Mouse (Mus musculus) olfactory bulb, adult 2 months (tissue): ENCODE measurements around the gene Vsir. TPM values are rescaled to one million over a fixed set of nuclear protein-coding genes. Genes with fewer than 3 reads are reported as not detected.

Experiments
- H3K27ac ChIP-seq: fragments of 200-500 bp; 2 replicates; pipeline ENCODE4 v1.5.1; 2012; ENCODE audit warnings: low read depth, low read length; ENCODE audit not compliant: insufficient read depth
- H3K4me1 ChIP-seq: fragments of 200-500 bp; 2 replicates; pipeline ENCODE4 v1.6.1; 2012; ENCODE audit warnings: low read length; ENCODE audit not compliant: control insufficient read depth, insufficient read depth
- H3K4me3 ChIP-seq: fragments of 200-500 bp; 2 replicates; pipeline ENCODE4 v1.5.1; 2012; ENCODE audit warnings: mild to moderate bottlenecking, low read depth, low read length, moderate library complexity; ENCODE audit not compliant: insufficient read depth
- CTCF ChIP-seq: fragments of 200-500 bp; IDR thresholded peaks from 2 replicates; pipeline ENCODE4 v1.5.1; 2012; ENCODE audit warnings: low read depth, mild to moderate bottlenecking, low read length, moderate library complexity; ENCODE audit not compliant: insufficient read depth
- POLR2A ChIP-seq: fragments of 200-500 bp; IDR thresholded peaks from 2 replicates; pipeline ENCODE4 v1.6.1; 2012; ENCODE audit warnings: mild to moderate bottlenecking, low read depth, low read length, moderate library complexity; ENCODE audit not compliant: insufficient read depth
- WGBS: fragments of 180-500 bp; shearing (Covaris S2); methylation state at CpG from one replicate; pipeline ENCODE4 v1.1.7; 2018; 5-methylcytosine and 5-hydroxymethylcytosine counted together
- polyA plus RNA-seq: library from polyadenylated mRNA; stranded (reverse); fragments of >200 nt; gene quantifications from 2 replicates; pipeline ENCODE4 v1.2.4, GENCODE M21; 2012; ENCODE audit warnings: low replicate concordance; ENCODE audit not compliant: missing spikeins, insufficient read depth, insufficient read length

Vsir gene
- polyA plus RNA-seq, 1 experiment, result not detected

GRCm38 (mm10) chr10:60390177-60390903 is 43.7 kb downstream of the Vsir start:
- no peak for TF ChIP-seq CTCF
- no peak for TF ChIP-seq POLR2A
- Histone ChIP-seq H3K4me1 (0 out of 2 replicates have a peak, but pooled peaks cover 4% of the 10 kb centered on the region), H3K4me3 (no peak overlapping the region), H3K27ac (no peak overlapping the region)
- WGBS, result 50% methylated on average over 6 of the region's 6 CpGs

DNA sequence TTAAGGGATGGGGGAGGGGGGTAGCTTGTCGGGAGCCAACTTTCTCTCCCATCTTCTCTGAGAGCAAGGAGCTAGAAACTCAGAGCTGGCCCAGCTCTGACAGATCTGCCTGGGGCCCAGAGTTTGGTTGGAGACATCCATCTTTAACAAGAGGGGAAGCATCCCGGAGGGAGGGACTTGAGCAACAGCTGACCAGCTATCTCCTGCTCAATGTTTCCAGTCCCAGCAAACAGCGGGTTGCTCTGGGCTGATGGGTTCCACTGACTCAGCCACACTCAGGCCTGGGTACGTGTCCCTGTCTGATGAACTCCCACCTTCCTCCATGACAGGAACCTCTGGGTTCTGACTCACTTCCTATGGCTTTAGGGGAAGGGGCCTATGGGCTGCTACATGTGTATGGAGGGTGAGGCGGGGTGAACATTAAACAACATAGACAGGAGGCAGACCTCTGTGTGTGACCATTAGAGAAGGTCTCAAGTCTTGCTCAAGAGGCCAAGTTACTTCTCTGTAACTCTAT is 44.3 kb downstream of the Vsir start:
- TF ChIP-seq POLR2A (no peak), CTCF (no peak)
- Histone ChIP-seq H3K4me1 (0 out of 2 replicates have a peak, but pooled peaks cover 4% of the 10 kb centered on the region), H3K4me3 (no peak overlapping the region), H3K27ac (no peak overlapping the region)
- 75% methylated on average over 5 of the region's 5 CpGs for WGBS

DNA sequence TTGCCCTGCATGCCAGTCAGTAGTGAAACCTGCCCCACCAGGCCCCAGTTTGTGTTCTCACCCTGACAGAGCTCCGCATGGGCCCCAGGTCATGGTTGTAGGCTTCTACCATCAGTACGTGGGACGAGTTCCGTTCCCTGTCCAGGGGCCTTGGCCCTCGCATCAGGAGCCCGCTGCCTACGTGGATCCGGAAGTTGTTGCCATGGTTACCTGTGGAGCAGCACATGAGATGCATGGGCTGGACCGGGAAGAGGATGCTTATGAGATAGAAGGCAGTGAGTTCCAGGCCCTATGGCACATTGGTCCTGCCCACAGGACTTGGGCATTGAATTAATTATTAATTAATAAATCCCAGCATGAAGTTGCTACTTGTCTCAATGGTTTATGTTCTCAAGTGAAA is 45.0 kb downstream of the Vsir start:
- WGBS, result 87% methylated on average over 9 of the region's 9 CpGs
- H3K4me1 ChIP-seq, result 0 out of 2 replicates have a peak, but pooled peaks cover 4% of the 10 kb centered on the region
- TF ChIP-seq CTCF (no peak), POLR2A (no peak)
- no peak overlapping the region for H3K4me3 ChIP-seq
- no peak overlapping the region for H3K27ac ChIP-seq

- Histone ChIP-seq H3K27ac (no peak overlapping the region), H3K4me1 (no peaks in the 10 kb centered on the region), H3K4me3 (no peak overlapping the region)
- 81% methylated on average over 7 of the region's 7 CpGs for WGBS
- TF ChIP-seq POLR2A, result no peak
- TF ChIP-seq CTCF, result no peak
Measured at GRCm38 (mm10) chr10:60394936-60395335, 48.3 kb downstream of the Vsir start.

DNA sequence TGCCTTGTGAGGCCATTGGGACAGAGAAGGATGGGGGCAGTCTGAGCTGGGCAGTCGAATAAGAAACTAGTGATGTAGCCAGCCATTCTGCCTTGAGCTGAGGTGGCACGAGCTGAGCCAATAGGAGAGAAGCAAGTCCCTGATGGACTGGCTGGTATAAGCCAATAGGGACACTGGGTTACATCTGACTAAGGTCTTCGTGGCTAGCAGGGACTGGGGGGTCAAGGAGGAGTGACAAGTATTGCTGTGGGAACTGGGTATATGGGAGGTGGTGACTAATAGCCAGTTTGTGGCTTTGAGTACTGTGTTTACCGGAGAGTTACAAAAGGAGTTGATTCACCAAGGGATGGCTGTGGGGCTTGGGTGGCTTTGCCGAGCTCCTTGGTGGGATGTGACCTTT is 49.0 kb downstream of the Vsir start:
- TF ChIP-seq POLR2A (no peak), CTCF (no peak)
- Histone ChIP-seq H3K4me3 (no peak overlapping the region), H3K4me1 (0 out of 2 replicates have a peak, but pooled peaks cover 5% of the 10 kb centered on the region), H3K27ac (no peak overlapping the region)
- 74% methylated on average over 5 of the region's 5 CpGs for whole genome bisulfite sequencing

DNA sequence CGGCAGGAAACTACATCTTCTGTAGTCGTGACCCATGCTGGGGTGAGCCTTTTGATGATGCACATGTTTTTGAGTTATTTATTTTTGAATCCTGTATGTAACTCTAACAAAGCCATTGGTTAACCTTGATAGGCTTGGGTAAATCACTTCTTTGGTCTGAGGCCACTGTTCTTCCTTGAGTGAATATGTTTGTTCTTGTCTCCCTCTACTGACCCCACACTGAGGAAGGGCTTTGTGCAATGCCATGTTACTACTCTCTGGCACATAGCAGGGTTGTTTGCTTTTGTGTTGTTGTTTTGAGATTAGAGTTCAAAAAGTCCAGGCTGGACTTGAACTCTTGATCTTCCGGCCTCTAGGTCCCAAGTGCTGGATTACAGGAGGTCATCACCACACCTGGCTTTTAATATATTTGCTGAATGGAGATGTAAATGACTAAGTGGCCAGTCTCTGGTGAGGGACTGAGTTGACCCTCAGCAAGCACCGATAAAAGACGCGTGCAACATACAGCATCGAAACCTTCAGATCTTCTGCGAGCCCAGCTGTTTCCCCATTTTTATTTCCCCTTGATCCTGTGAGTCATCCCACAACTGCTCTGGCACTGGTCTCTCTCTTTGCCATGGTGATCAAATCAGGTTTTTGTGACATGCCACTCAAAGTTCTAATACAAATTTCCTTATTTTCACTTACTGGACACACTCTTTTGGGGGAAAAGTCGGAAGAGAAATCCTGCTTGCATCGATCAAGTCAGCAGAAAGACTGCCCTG is 51.6 kb downstream of the Vsir start:
- TF ChIP-seq CTCF (no peak), POLR2A (no peak)
- H3K4me3 ChIP-seq, result no peak overlapping the region
- 92% methylated on average over 10 of the region's 10 CpGs for WGBS
- no peak overlapping the region for H3K27ac ChIP-seq
- 0 out of 2 replicates have a peak, but pooled peaks cover 8% of the 10 kb centered on the region for H3K4me1 ChIP-seq

- TF ChIP-seq CTCF (no peak), POLR2A (no peak)
- Histone ChIP-seq H3K4me3 (no peak within 1 kb of the TSS), H3K4me1 (peaks cover 11% of the 10 kb centered on the region; the same call in 1 of the 2 replicates), H3K27ac (no peak within 1 kb of the TSS)
- WGBS, result 81% methylated on average over 7 of the region's 7 CpGs
Measured at GRCm38 (mm10) chr10:60399449-60399848, 52.8 kb downstream of the Vsir start, which contains the start of gene Gm17455. Gm17455 (plus strand) TSS chr10:60399726.

DNA sequence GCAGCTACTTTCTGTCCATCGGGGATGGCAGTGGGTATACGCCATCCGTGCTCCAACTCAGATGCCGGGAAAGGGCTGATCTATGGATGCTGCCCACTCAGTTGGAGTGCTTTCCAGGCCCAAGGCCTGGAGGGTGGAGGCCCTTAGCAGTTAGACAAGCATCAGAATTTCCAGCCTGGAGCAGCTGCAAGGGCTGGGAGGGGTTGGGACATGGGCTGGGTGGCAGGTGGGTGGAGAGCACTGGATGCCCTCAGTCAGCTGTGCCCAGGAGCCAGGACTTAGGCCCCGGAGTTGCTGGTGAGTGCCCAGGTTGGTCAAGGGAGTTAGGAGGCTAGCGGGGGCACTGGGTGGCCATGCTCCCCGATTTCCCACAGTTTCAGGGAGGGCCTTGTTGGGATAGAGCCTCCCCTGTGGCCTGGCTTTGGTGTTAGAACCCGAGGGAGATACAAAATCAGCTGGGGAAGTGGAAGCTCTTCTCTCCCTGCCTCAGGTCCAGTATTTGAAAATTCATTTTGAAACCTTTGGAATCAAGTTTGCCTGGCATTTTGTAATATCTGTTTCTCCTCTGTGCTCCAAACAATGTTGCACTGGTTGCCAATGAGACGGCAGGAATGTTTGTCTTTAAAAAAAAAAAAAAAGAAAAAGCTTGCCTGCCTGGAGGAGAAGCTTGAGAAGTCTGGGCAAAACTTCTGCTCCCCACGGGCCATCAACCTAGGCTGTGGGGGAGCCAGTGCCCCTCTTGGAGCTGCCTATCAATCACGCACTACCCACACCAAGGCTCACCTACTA is 54.0 kb downstream of the Vsir start:
- 82% methylated on average over 11 of the region's 11 CpGs for WGBS
- H3K4me3 ChIP-seq, result no peak overlapping the region
- no peak for TF ChIP-seq CTCF
- no peak for TF ChIP-seq POLR2A
- H3K27ac ChIP-seq, result no peak overlapping the region
- H3K4me1 ChIP-seq, result peaks cover 18% of the 10 kb centered on the region
